ENCODE assay signal across 13 mouse cellular contexts in the genomic region with DNA sequence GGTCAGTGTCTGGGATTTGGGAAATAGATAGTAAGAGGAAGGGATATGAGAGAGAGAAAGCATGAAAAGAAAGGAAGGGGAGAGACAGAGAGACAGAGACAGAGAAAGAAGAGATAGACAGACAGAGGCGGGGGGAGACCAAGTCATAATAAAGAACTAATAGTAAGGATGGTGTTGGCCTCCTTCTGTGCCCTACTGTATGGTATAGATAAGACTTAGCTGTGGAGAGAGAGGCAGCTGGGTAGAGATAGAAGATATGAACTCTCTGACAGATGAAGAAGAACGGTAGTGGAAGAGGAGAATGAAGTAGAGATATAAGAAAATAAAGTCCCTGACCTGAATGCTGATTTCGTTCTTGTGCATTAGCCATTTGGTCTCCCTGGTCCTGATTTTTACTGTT.
"Had no signal": no experiment of that assay in that cellular context is flagged by ENCODE, and none has a peak within 500 bp of the region (broad histone marks: within the 10 kb centered on the region; RNA-seq: fewer than 3 reads in every experiment).

No protein-coding gene starts in this region.

- H3K4me1 ChIP-seq: limb, embryonic 13.5 days; midbrain, embryonic 13.5 days; neural tube, embryonic 15.5 days had no signal

- H3K27me3 ChIP-seq: limb, embryonic 13.5 days; midbrain, embryonic 13.5 days; neural tube, embryonic 15.5 days had no signal

- H3K4me2 ChIP-seq: limb, embryonic 13.5 days; midbrain, embryonic 13.5 days; neural tube, embryonic 15.5 days had no signal

- H3K9ac ChIP-seq: limb, embryonic 13.5 days; midbrain, embryonic 13.5 days; neural tube, embryonic 15.5 days had no signal

- H3K9me3 ChIP-seq: limb, embryonic 13.5 days; midbrain, embryonic 13.5 days; neural tube, embryonic 15.5 days had no signal

- H3K4me3 ChIP-seq: layer of hippocampus, adult 2 months; limb, embryonic 13.5 days; midbrain, embryonic 13.5 days; neural tube, embryonic 15.5 days had no signal

- ATAC-seq: intestine, postnatal 0 days; lung, postnatal 0 days; midbrain, embryonic 13.5 days had no signal

- H3K27ac ChIP-seq: kidney, postnatal 0 days; layer of hippocampus, adult 2 months; limb, embryonic 13.5 days; midbrain, embryonic 13.5 days; neural tube, embryonic 15.5 days had no signal

- H3K36me3 ChIP-seq: limb, embryonic 13.5 days; midbrain, embryonic 13.5 days; neural tube, embryonic 15.5 days had no signal

- DNase-seq: kidney, adult 8-10 months; kidney, postnatal 4 days; left cerebral cortex, postnatal 4 days; lung, adult 2 months; lung, postnatal 36 days; thymus, postnatal 36 days had no signal
